Mouse (Mus musculus): Measurements from ENCODE around the gene Eif2d.

Gene Eif2d

GRCm38 (mm10) chr1:131153018-131153629 is at the start of gene Eif2d:
Gene Eif2d, plus strand, starts transcription at chr1:131153181.
- peak; percentile 87 for DNase-seq (ENCODE audit: low spot score)

- DNase-seq (ENCODE audit: low spot score) = no peak
These were observed 49.1 kb upstream of the Eif2d start for GRCm38 (mm10) chr1:131103776-131104424.

- DNase-seq (ENCODE audit: low spot score) = peak; percentile 91
These were observed 45.2 kb upstream of the Eif2d start for GRCm38 (mm10) chr1:131107575-131108308.

GRCm38 (mm10) chr1:131110525-131111106 is 42.4 kb upstream of the Eif2d start:
- no peak for DNase-seq (ENCODE audit: low spot score)

- DNase-seq (ENCODE audit: low spot score) = no peak
These were observed 40.4 kb upstream of the Eif2d start for GRCm38 (mm10) chr1:131112576-131112975.

GRCm38 (mm10) chr1:131115932-131116331 is 37.0 kb upstream of the Eif2d start:
- DNase-seq (ENCODE audit: low spot score) = peak; percentile 25

- no peak for DNase-seq (ENCODE audit: low spot score)
These were observed 36.5 kb upstream of the Eif2d start for GRCm38 (mm10) chr1:131116430-131117011.

GRCm38 (mm10) chr1:131118530-131118929 is 34.5 kb upstream of the Eif2d start:
- DNase-seq (ENCODE audit: low spot score) = no peak

GRCm38 (mm10) chr1:131119026-131119425 is 34.0 kb upstream of the Eif2d start:
- no peak for DNase-seq (ENCODE audit: low spot score)

GRCm38 (mm10) chr1:131121987-131122386 is 31.0 kb upstream of the Eif2d start:
- DNase-seq (ENCODE audit: low spot score) = no peak

GRCm38 (mm10) chr1:131123522-131124265 is 29.3 kb upstream of the Eif2d start:
- DNase-seq (ENCODE audit: low spot score) = peak; percentile 7

GRCm38 (mm10) chr1:131125987-131126744 is 26.8 kb upstream of the Eif2d start:
- peak; percentile 28 for DNase-seq (ENCODE audit: low spot score)

- DNase-seq (ENCODE audit: low spot score) = no peak
These were observed 18.8 kb upstream of the Eif2d start for GRCm38 (mm10) chr1:131134231-131134630.

- DNase-seq (ENCODE audit: low spot score) = no peak
These were observed 17.9 kb upstream of the Eif2d start for GRCm38 (mm10) chr1:131134942-131135522.

GRCm38 (mm10) chr1:131135960-131136629 is 16.9 kb upstream of the Eif2d start:
- no peak for DNase-seq (ENCODE audit: low spot score)

- DNase-seq (ENCODE audit: low spot score) = no peak
These were observed 15.9 kb upstream of the Eif2d start for GRCm38 (mm10) chr1:131137111-131137510.

GRCm38 (mm10) chr1:131137717-131138118 is 15.3 kb upstream of the Eif2d start:
- no peak for DNase-seq (ENCODE audit: low spot score)

GRCm38 (mm10) chr1:131138191-131139016 is 14.6 kb upstream of the Eif2d start, which contains the start of gene Dyrk3:
Gene Dyrk3, minus strand, starts transcription at chr1:131138340.
- DNase-seq (ENCODE audit: low spot score) = peak; percentile 90
